10 mouse cellular contexts compared by ENCODE assay signal in the genomic region with DNA sequence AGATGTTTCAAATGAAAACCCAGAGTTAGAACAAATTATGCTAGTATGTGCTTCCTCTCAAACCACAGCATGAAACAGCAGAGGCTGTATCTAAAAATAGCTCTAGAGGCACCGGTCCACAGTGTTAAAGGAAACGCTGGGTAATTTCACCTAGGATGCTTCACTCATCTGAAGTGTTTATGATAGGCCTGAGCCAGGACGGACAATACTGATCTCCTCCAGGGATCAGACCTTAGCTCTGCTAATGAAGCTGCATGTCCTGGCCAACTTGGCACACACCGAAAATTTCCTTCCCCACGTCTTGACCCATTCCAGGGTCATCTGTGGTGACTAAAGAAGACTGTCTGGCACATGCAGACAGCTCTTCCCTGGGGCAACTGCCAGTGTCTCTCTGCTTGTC. TPM values are rescaled to one million over a fixed set of nuclear protein-coding genes. Genes with fewer than 3 reads are reported as not detected.
DNase-seq lines count a peak whose midpoint lies in the region; ATAC-seq lines count a peak whose summit lies in the region.
"Had no signal": no experiment of that assay in that cellular context is flagged by ENCODE, and none has a peak within 500 bp of the region (broad histone marks: within the 10 kb centered on the region; RNA-seq: fewer than 3 reads in every experiment).

No protein-coding gene starts in this region.

- DNase-seq in embryonic facial prominence, embryonic 14.5 days (ENCODE audit: low spot score) = no peak
- DNase-seq in embryonic facial prominence, embryonic 10.5 days (ENCODE audit: low spot score) = no peak
- DNase-seq in 3134 (ENCODE audit: extremely low read depth, insufficient read length, low spot score) = peak; percentile 5
- peak; percentile 3 to 20 for DNase-seq in cerebellum, adult 18-20 months
- no peak for DNase-seq in liver
- DNase-seq in spleen, postnatal 10 days (ENCODE audit: low spot score in 2 of 2) = no peak
- DNase-seq in right cerebral cortex, adult 18-20 months = no peak

- H3K36me3 ChIP-seq in embryonic facial prominence, embryonic 14.5 days (ENCODE audit: control insufficient read depth, insufficient read depth, low read length) = no peaks in the 10 kb centered on the region
- no peaks in the 10 kb centered on the region for H3K36me3 ChIP-seq in embryonic facial prominence, embryonic 10.5 days (replicated peaks)
- H3K36me3 ChIP-seq in heart, embryonic 12.5 days = no peaks in the 10 kb centered on the region
- H3K36me3 ChIP-seq: embryonic facial prominence, embryonic 13.5 days; limb, embryonic 12.5 days had no signal

- H3K9ac ChIP-seq in embryonic facial prominence, embryonic 14.5 days (ENCODE audit: low read depth, low read length) = no peak overlapping the region
- no peak overlapping the region for H3K9ac ChIP-seq in heart, embryonic 12.5 days
- H3K9ac ChIP-seq: embryonic facial prominence, embryonic 13.5 days; limb, embryonic 12.5 days had no signal

- H3K4me2 ChIP-seq in embryonic facial prominence, embryonic 14.5 days (ENCODE audit: low read depth, low read length) = no peak overlapping the region
- peak overlapping the region; percentile 44 for H3K4me2 ChIP-seq in heart, embryonic 12.5 days
- H3K4me2 ChIP-seq: embryonic facial prominence, embryonic 13.5 days; limb, embryonic 12.5 days had no signal

- ATAC-seq in embryonic facial prominence, embryonic 14.5 days (ENCODE audit: low read depth) = peak; percentile 53; the same call in 1 of the 2 replicates
- no peak for ATAC-seq in heart, embryonic 12.5 days (ENCODE audit: insufficient number of reproducible peaks, low FRiP score)

- 0 out of 2 replicates have a peak overlapping the region, but pooled peaks have one; percentile 33 for H3K27ac ChIP-seq in embryonic facial prominence, embryonic 14.5 days (replicated peaks; ENCODE audit: low read depth, low read length)
- no peak overlapping the region for H3K27ac ChIP-seq in embryonic facial prominence, embryonic 10.5 days (replicated peaks)
- peak overlapping the region; percentile 75 for H3K27ac ChIP-seq in heart, embryonic 12.5 days (ENCODE audit: poor library complexity, severe bottlenecking)
- H3K27ac ChIP-seq: embryonic facial prominence, embryonic 13.5 days; limb, embryonic 12.5 days had no signal

- no peaks in the 10 kb centered on the region for H3K4me1 ChIP-seq in embryonic facial prominence, embryonic 14.5 days (ENCODE audit: control insufficient read depth, insufficient read depth, low read length)
- H3K4me1 ChIP-seq in embryonic facial prominence, embryonic 10.5 days = peaks cover 7% of the 10 kb centered on the region; the same call in 1 of the 2 replicates
- H3K4me1 ChIP-seq in heart, embryonic 12.5 days (replicated peaks) = 0 out of 2 replicates have a peak, but pooled peaks cover 7% of the 10 kb centered on the region
- H3K4me1 ChIP-seq: limb, embryonic 12.5 days had no signal

- H3K4me3 ChIP-seq in embryonic facial prominence, embryonic 14.5 days (ENCODE audit: low read depth, low read length) = no peak overlapping the region
- no peak overlapping the region for H3K4me3 ChIP-seq in embryonic facial prominence, embryonic 10.5 days
- no peak overlapping the region for H3K4me3 ChIP-seq in heart, embryonic 12.5 days
- H3K4me3 ChIP-seq: embryonic facial prominence, embryonic 13.5 days; limb, embryonic 12.5 days had no signal

- WGBS in embryonic facial prominence, embryonic 14.5 days = 40% methylated on average over 5 of the region's 5 CpGs
- 63% methylated on average over 5 of the region's 5 CpGs for WGBS in embryonic facial prominence, embryonic 10.5 days
- 36% methylated on average over 5 of the region's 5 CpGs for WGBS in heart, embryonic 12.5 days

- H3K27me3 ChIP-seq in embryonic facial prominence, embryonic 14.5 days (replicated peaks; ENCODE audit: control insufficient read depth, insufficient read depth, low read length) = 0 out of 2 replicates have a peak, but pooled peaks cover 4% of the 10 kb centered on the region
- peaks cover 69% of the 10 kb centered on the region for H3K27me3 ChIP-seq in embryonic facial prominence, embryonic 10.5 days (replicated peaks; ENCODE audit: low read depth, poor library complexity, severe bottlenecking)
- no peaks in the 10 kb centered on the region for H3K27me3 ChIP-seq in heart, embryonic 12.5 days (replicated peaks)

- no peaks in the 10 kb centered on the region for H3K9me3 ChIP-seq in embryonic facial prominence, embryonic 14.5 days (ENCODE audit: control insufficient read depth, low read length)
- no peaks in the 10 kb centered on the region for H3K9me3 ChIP-seq in embryonic facial prominence, embryonic 10.5 days
- no peaks in the 10 kb centered on the region for H3K9me3 ChIP-seq in heart, embryonic 12.5 days (replicated peaks)
- H3K9me3 ChIP-seq: embryonic facial prominence, embryonic 13.5 days; limb, embryonic 12.5 days had no signal

RNA-seq across cellular contexts. Expression of a gene that starts 29.4 kb away (rescaled TPM):
- polyA plus RNA-seq in embryonic facial prominence, embryonic 14.5 days (2014; fragmentation: Nextera tagmentation; extraction: Ambion mirVana) = 32.6 and 38.1 TPM in 2 replicates
- polyA plus RNA-seq in embryonic facial prominence, embryonic 10.5 days (2016; fragmentation: Nextera tagmentation; extraction: Ambion mirVana) = 20.8 and 22.7 TPM in 2 replicates
- 23.7 and 24.9 TPM in 2 replicates for polyA plus RNA-seq in heart, embryonic 12.5 days (2016; fragmentation: Nextera tagmentation; extraction: Ambion mirVana)

Comparison
In these comparisons a context has a peak if more than half of its experiments do, and no peak if none do; other contexts are left out.
1. DNase-seq: peak in 3134 (single experiment) and cerebellum, adult 18-20 months (2 of 2); none in embryonic facial prominence, embryonic 14.5 days (single experiment), embryonic facial prominence, embryonic 10.5 days (single experiment), liver (single experiment), spleen, postnatal 10 days (0 of 2) and right cerebral cortex, adult 18-20 months (single experiment).